Mouse (Mus musculus) lung, postnatal 36 days (tissue): Measurements from ENCODE around the gene Dtx4.

Source experiments
- DNase-seq: peaks from one replicate; pipeline ENCODE4 v3.0.0; 2022; ENCODE audit warnings: mixed read lengths

Gene Dtx4

GRCm38 (mm10) chr19:12465530-12466144, 35.6 kb downstream of the Dtx4 start:
- DNase-seq, result no peak

- DNase-seq, result peak; percentile 79
Observed at GRCm38 (mm10) chr19:12464674-12465073, 36.6 kb downstream of the Dtx4 start.

GRCm38 (mm10) chr19:12464127-12464526, 37.1 kb downstream of the Dtx4 start:
- DNase-seq, result no peak

- DNase-seq, result peak; percentile 86
Observed at GRCm38 (mm10) chr19:12463722-12464035, 37.6 kb downstream of the Dtx4 start.

GRCm38 (mm10) chr19:12462851-12463721, 38.2 kb downstream of the Dtx4 start:
- DNase-seq, result no peak

- DNase-seq, result no peak
Observed at GRCm38 (mm10) chr19:12460282-12461249, 40.7 kb downstream of the Dtx4 start, which contains the start of gene Mpeg1. Gene Mpeg1 (plus strand): TSS chr19:12460779.

GRCm38 (mm10) chr19:12459516-12459915, 41.7 kb downstream of the Dtx4 start:
- DNase-seq, result no peak

GRCm38 (mm10) chr19:12457401-12458066, 43.7 kb downstream of the Dtx4 start:
- DNase-seq, result peak; percentile 47

GRCm38 (mm10) chr19:12445014-12445413, 56.2 kb downstream of the Dtx4 start:
- peak; percentile 67 for DNase-seq

GRCm38 (mm10) chr19:12442560-12442959, 58.7 kb downstream of the Dtx4 start:
- DNase-seq, result peak; percentile 58

GRCm38 (mm10) chr19:12440103-12440725, 61.0 kb downstream of the Dtx4 start:
- DNase-seq, result peak; percentile 44

- peak; percentile 45 for DNase-seq
Observed at GRCm38 (mm10) chr19:12439581-12439980, 61.7 kb downstream of the Dtx4 start.

GRCm38 (mm10) chr19:12435750-12436524, 65.3 kb downstream of the Dtx4 start:
- peak; percentile 46 for DNase-seq

- peak; percentile 53 for DNase-seq
Observed at GRCm38 (mm10) chr19:12435011-12435416, 66.2 kb downstream of the Dtx4 start.

GRCm38 (mm10) chr19:12433033-12433432, 68.2 kb downstream of the Dtx4 start:
- peak; percentile 82 for DNase-seq

- no peak for DNase-seq
Observed at GRCm38 (mm10) chr19:12427605-12428004, 73.6 kb downstream of the Dtx4 start, which contains the start of gene Pfpl. Gene Pfpl (plus strand): TSS chr19:12427905.

- DNase-seq, result no peak
Observed at GRCm38 (mm10) chr19:12427101-12427500, 74.2 kb downstream of the Dtx4 start.

GRCm38 (mm10) chr19:12421680-12422079, 79.6 kb downstream of the Dtx4 start:
- no peak for DNase-seq

GRCm38 (mm10) chr19:12420555-12420954, 80.7 kb downstream of the Dtx4 start:
- DNase-seq, result no peak

GRCm38 (mm10) chr19:12418312-12418711, 82.9 kb downstream of the Dtx4 start:
- no peak for DNase-seq

GRCm38 (mm10) chr19:12417361-12417760, 83.9 kb downstream of the Dtx4 start, which contains the start of gene Olfr1441:
Gene Olfr1441 (plus strand): TSS chr19:12417433.
- no peak for DNase-seq
